Mouse (Mus musculus) heart, postnatal 0 days (tissue): ENCODE measurements around the gene Stat5a.

ENCODE experiments used
- CTCF ChIP-seq: IDR thresholded peaks from 2 replicates; pipeline ENCODE4 v1.5.1; 2016; ENCODE audit warnings: antibody characterized with exemption, control low read depth, low read depth
- EP300 ChIP-seq: IDR thresholded peaks from 2 replicates; pipeline ENCODE4 v1.6.1; 2016; ENCODE audit warnings: antibody characterized with exemption, low read depth

DNA sequence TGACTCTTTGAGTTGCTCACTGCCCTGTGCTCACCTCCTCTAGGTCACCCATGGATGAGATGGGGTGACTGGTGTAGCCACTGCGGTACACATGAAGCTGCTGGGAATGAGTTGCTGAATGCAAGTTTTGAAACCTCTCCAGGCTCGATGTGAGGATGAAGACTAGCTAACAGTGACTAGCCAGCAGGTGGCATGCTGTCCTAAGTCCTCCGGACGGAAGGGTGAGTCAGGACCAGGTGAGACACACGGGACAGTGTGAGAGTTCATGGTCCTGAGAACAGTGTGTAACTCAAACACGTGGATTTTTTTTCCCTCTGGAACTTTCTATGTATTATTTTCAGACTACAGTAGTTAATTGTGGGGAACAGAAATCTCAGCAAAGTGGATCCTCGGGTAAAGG lies 25.7 kb upstream of the Stat5a start:
- TF ChIP-seq CTCF: peak; percentile 41
- no peak for TF ChIP-seq EP300
